Mouse (Mus musculus) ES-E14 (cell line): ENCODE results near the gene Gm6588. TPM values are rescaled to one million over a fixed set of nuclear protein-coding genes. Genes with fewer than 3 reads are reported as not detected.

ENCODE experiments used
- DNase-seq: peaks from one replicate; pipeline ENCODE4 v3.0.0-alpha.2; 2013; ENCODE audit warnings: low read depth, low spot score
- H3K27ac ChIP-seq: 2 replicates; pipeline ENCODE4 v1.5.1; 2012; ENCODE audit warnings: low read depth, mild to moderate bottlenecking, low read length, moderate library complexity, mixed read lengths; ENCODE audit not compliant: poor library complexity, insufficient read depth, severe bottlenecking
- H3K36me3 ChIP-seq: 2 replicates; pipeline ENCODE4 v1.6.1; 2012; ENCODE audit warnings: mild to moderate bottlenecking, low read length, moderate library complexity, mixed read lengths; ENCODE audit not compliant: control insufficient read depth, poor library complexity, insufficient read depth, severe bottlenecking
- H3K4me1 ChIP-seq, 2 experiments: fragments of 150-350 bp in 1 of 2; sonication (generic) in 1 of 2; 2 replicates each; pipeline ENCODE4 v1.6.1; 2012; ENCODE audit warnings: low read length in 2 of 2, mild to moderate bottlenecking in 1 of 2, mixed read lengths in 1 of 2; ENCODE audit not compliant: control insufficient read depth in 2 of 2, insufficient read depth in 2 of 2, poor library complexity in 1 of 2
- H3K4me3 ChIP-seq, 2 experiments: fragments of 150-350 bp in 1 of 2; sonication (generic) in 1 of 2; 2 replicates each; pipeline ENCODE4 v1.5.1; 2012; ENCODE audit warnings: low read length in 2 of 2, low read depth in 1 of 2, mild to moderate bottlenecking in 1 of 2, mixed read lengths in 1 of 2; ENCODE audit not compliant: insufficient read depth in 1 of 2, poor library complexity in 1 of 2, severe bottlenecking in 1 of 2
- H3K9ac ChIP-seq: 2 replicates; pipeline ENCODE4 v1.6.1; 2012; ENCODE audit warnings: low read depth, mild to moderate bottlenecking, low read length, mixed read lengths; ENCODE audit not compliant: poor library complexity, insufficient read depth, severe bottlenecking
- H3K9me3 ChIP-seq: fragments of 150-350 bp; sonication (generic); 2 replicates; pipeline ENCODE4 v1.6.1; 2012; ENCODE audit warnings: low read depth, mild to moderate bottlenecking, low read length; ENCODE audit not compliant: control insufficient read depth, insufficient read depth
- CHD2 ChIP-seq: IDR thresholded peaks from 2 replicates; pipeline ENCODE4 v1.6.1; 2014; ENCODE audit warnings: mild to moderate bottlenecking, low read depth, low read length, inconsistent platforms
- HCFC1 ChIP-seq: IDR thresholded peaks from 2 replicates; pipeline ENCODE4 v1.6.1; 2012; ENCODE audit warnings: low read length, inconsistent platforms, borderline replicate concordance; ENCODE audit not compliant: insufficient read depth
- MAFK ChIP-seq: IDR thresholded peaks from 2 replicates; pipeline ENCODE4 v1.6.1; 2014; ENCODE audit warnings: mild to moderate bottlenecking, low read depth, low read length, inconsistent platforms; ENCODE audit not compliant: insufficient read depth
- ZC3H11A ChIP-seq: IDR thresholded peaks from 2 replicates; pipeline ENCODE4 v1.6.1; 2012; ENCODE audit warnings: low read depth, mild to moderate bottlenecking, inconsistent platforms, low read length, borderline replicate concordance
- ZNF384 ChIP-seq: IDR thresholded peaks from 2 replicates; pipeline ENCODE4 v1.6.1; 2012; ENCODE audit warnings: low read depth, low read length, inconsistent platforms
- in situ Hi-C, 2 experiments: fragments of 600-800 bp; cut with MboI; formaldehyde crosslinking; loops; one replicate each; pipeline ENCODE4 v1.15.1; 2025; ENCODE audit warnings: low sequenced_read_pairs in 2 of 2, inconsistent platforms in 1 of 2; ENCODE audit not compliant: unreplicated experiment in 2 of 2
- total RNA-seq: library from RNA; depleted of rRNA; stranded (reverse); fragments of 300-350 nt; gene quantifications from 2 replicates; pipeline ENCODE4 v1.2.3, GENCODE M21; 2012; rRNA removed

The Gm6588 gene
- total RNA-seq, 1 experiment, result 0.09 TPM

GRCm38 (mm10) chr5:112496753-112497369 lies 47.6 kb downstream of the Gm6588 start:
- in situ Hi-C loops, result no loop called here
- H3K4me1 ChIP-seq, result peaks cover 0 to 2% of the 10 kb centered on the region in 2 experiments; a peak in 1 of 4 replicates
- no peaks in the 10 kb centered on the region for H3K9me3 ChIP-seq
- no peak for TF ChIP-seq ZC3H11A
- TF ChIP-seq MAFK, result peak; percentile 96
- no peak overlapping the region for H3K4me3 ChIP-seq
- no peak overlapping the region for H3K9ac ChIP-seq
- H3K36me3 ChIP-seq, result no peaks in the 10 kb centered on the region
- H3K27ac ChIP-seq, result no peak overlapping the region
- no peak for DNase-seq

DNA sequence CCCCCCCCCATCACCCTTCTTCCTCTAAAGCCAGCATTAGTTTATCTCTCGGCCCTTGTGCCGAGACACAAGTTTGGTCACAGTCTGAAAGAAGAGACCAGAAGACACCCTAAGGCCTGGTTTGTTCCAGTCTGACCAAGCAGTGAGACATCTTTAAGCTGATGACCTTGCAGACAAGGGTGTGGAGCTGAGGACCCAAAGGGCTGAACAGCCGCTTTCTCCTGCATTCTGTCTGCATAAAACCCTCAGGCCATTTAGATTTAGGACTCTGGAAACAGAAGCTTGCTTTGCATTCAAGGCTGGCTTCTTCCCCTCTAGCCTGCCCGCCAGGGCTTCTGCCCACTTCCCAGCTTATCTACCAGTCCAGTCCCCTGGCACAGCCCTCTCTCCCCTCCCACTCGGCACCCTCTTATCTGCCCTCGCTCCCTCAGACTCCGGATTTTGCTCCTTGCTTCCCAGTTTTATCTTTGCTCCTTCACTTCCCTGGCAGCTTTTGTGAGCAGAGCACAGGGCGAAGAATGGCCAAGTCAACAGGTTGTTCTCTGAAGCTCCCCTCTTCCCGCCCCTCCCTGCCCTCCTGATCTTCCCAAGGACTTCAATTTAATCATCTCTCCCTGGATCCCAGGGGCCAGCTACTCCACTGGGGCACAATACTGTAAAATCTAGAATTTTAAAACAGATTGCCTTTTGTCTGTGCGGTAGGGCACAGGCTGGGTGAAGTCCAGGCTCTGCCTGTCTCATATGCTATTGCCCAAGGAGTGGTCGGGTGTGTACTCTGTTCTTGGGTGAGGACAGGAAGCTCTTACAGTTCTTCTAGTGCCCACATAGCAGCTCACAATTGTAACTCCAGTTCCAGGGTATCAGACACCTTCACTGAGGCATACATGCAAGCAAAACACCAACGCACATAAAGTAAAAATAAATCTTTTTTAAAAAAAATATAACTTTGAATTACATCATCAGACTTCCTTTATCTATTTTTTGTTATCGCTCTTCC lies 50.0 kb downstream of the Gm6588 start:
- H3K4me1 ChIP-seq, result no peaks in the 10 kb centered on the region
- H3K27ac ChIP-seq, result no peak overlapping the region
- H3K9ac ChIP-seq, result no peak overlapping the region
- no peak overlapping the region for H3K4me3 ChIP-seq
- no peak for DNase-seq
- no peaks in the 10 kb centered on the region for H3K36me3 ChIP-seq
- H3K9me3 ChIP-seq, result no peaks in the 10 kb centered on the region
- TF ChIP-seq HCFC1, result no peak
- no peak for TF ChIP-seq ZC3H11A
- no peak for TF ChIP-seq MAFK
- no peak for TF ChIP-seq ZNF384
- no peak for TF ChIP-seq CHD2
- in situ Hi-C loops, result no loop called here

DNA sequence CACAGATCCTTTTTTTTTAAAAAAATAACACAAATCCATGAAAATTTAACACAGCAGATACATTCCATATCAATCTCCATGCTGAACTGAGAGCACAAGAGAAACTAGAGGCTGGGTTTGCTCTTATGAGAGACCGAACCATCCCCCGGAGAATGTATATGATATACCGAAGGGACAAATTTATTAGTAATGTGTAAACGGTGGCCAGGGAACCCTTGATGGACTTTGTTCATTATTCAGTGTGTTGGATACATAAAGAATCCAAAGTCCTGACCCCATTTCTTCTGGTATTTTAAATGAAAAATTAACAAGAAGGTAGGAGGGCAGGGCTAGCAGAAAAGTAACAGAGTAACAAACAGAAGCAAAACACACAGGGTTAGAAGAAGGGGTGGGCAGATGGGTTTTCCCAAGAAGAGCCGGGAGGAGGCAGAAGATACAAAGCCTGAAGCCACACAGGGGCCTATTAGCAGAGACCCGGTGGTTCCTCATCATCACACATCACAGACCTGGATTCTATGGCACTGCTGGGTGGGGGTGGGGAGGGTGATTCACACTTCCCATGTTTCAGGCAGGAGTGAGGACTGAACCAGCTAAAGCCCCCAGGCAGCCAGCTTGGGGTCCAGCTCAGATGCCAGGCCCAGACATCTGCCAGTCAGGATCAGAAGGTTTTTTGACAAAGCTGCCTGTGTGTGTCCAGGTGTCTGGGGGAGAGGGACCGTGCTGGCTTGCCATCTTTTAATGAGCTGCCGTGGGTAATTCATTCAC lies 50.9 kb downstream of the Gm6588 start:
- Histone ChIP-seq H3K27ac (no peak overlapping the region), H3K4me3 (no peak overlapping the region), H3K9me3 (no peaks in the 10 kb centered on the region), H3K36me3 (no peaks in the 10 kb centered on the region), H3K9ac (no peak overlapping the region), H3K4me1 (no peaks in the 10 kb centered on the region)
- in situ Hi-C loops, result no loop called here
- DNase-seq, result no peak
- TF ChIP-seq CHD2 (no peak), ZC3H11A (no peak), HCFC1 (no peak), ZNF384 (no peak), MAFK (no peak)

Other genes starting within 250 kb of the Gm6588 start
- gene Cryba4, start 196.9 kb upstream of the Gm6588 start, total RNA-seq, result 0.31 and 0.69 TPM in 2 replicates
- gene Crybb1, start 193.6 kb upstream of the Gm6588 start, total RNA-seq, result not detected in 2 replicates
- 82.7 and 103 TPM in 2 replicates for gene Tpst2, start 172.7 kb upstream of the Gm6588 start, total RNA-seq
- gene Tfip11, start 123.1 kb upstream of the Gm6588 start, total RNA-seq, result 38.1 and 38.9 TPM in 2 replicates
- 25.8 and 32.0 TPM in 2 replicates for gene Srrd, start 106.4 kb upstream of the Gm6588 start, total RNA-seq
- 19.5 and 30.8 TPM in 2 replicates for gene Hps4, start 106.3 kb upstream of the Gm6588 start, total RNA-seq
- gene Gm6583, start 93.4 kb upstream of the Gm6588 start, total RNA-seq, result 0.16 and 0.18 TPM in 2 replicates
- 4.6 and 7.2 TPM in 2 replicates for gene Asphd2, start 54.6 kb upstream of the Gm6588 start, total RNA-seq
- gene Sez6l, start 127.8 kb downstream of the Gm6588 start, total RNA-seq, result 0.13 and 0.32 TPM in 2 replicates